Mouse (Mus musculus) liver, adult 2 months (tissue): Measurements from ENCODE around the gene Taf1c. TPM values are rescaled to one million over a fixed set of nuclear protein-coding genes. Genes with fewer than 3 reads are reported as not detected.

Experiments
- DNase-seq: peaks from one replicate; pipeline ENCODE4 v3.0.0-alpha.2; 2011; ENCODE audit warnings: low read depth, low spot score; ENCODE audit errors: extremely low read depth
- H3K27ac ChIP-seq: fragments of 200-500 bp; replicated peaks from 2 replicates; pipeline ENCODE4 v1.5.1; 2012; ENCODE audit warnings: low read depth, mild to moderate bottlenecking, control low read depth, inconsistent platforms, low read length; ENCODE audit not compliant: insufficient read depth
- H3K27me3 ChIP-seq: fragments of 200-500 bp; 2 replicates; pipeline ENCODE4 v1.6.1; 2012; ENCODE audit warnings: mild to moderate bottlenecking, moderate library complexity, low read length, inconsistent platforms; ENCODE audit not compliant: control insufficient read depth, insufficient read depth
- H3K36me3 ChIP-seq: fragments of 200-500 bp; 2 replicates; pipeline ENCODE4 v1.6.1; 2012; ENCODE audit warnings: low read length, inconsistent platforms; ENCODE audit not compliant: control insufficient read depth, insufficient read depth
- H3K4me1 ChIP-seq: fragments of 200-500 bp; 2 replicates; pipeline ENCODE4 v1.6.1; 2011; ENCODE audit warnings: low read length; ENCODE audit not compliant: control insufficient read depth, insufficient read depth
- H3K4me3 ChIP-seq: fragments of 200-500 bp; 2 replicates; pipeline ENCODE4 v1.5.1; 2011; ENCODE audit warnings: low read depth, mild to moderate bottlenecking, control low read depth, low read length, moderate library complexity; ENCODE audit not compliant: insufficient read depth
- H3K79me2 ChIP-seq: fragments of 200-500 bp; 2 replicates; pipeline ENCODE4 v1.6.1; 2012; ENCODE audit warnings: inconsistent platforms, mild to moderate bottlenecking, low read length, moderate library complexity; ENCODE audit not compliant: control insufficient read depth, insufficient read depth
- H3K9ac ChIP-seq: fragments of 200-500 bp; 2 replicates; pipeline ENCODE4 v1.6.1; 2012; ENCODE audit warnings: low read depth, mild to moderate bottlenecking, control low read depth, inconsistent platforms, low read length
- CTCF ChIP-seq: fragments of 200-500 bp; IDR thresholded peaks from 2 replicates; pipeline ENCODE4 v1.5.1; 2011; ENCODE audit warnings: low read depth, low read length, control low read depth
- POLR2A ChIP-seq: fragments of 200-500 bp; IDR thresholded peaks from 2 replicates; pipeline ENCODE4 v1.6.1; 2011; ENCODE audit warnings: low read length, control low read depth; ENCODE audit not compliant: insufficient read depth; ENCODE audit errors: extremely low read depth
- WGBS: fragments of 180-500 bp; shearing (Covaris S2); methylation state at CpG from one replicate; pipeline ENCODE4 v1.1.7; 2018; 5-methylcytosine and 5-hydroxymethylcytosine counted together
- polyA plus RNA-seq: library from polyadenylated mRNA; depleted of rRNA; stranded (reverse); fragments of >200 nt; gene quantifications from 2 replicates; pipeline ENCODE4 v1.2.3, GENCODE M21; 2012
- total RNA-seq: library from RNA; depleted of rRNA; stranded (reverse); fragments of >200 nt; gene quantifications from 2 replicates; pipeline ENCODE4 v1.2.3, GENCODE M21; 2014

Gene Taf1c
- total and polyA plus RNA-seq, 2 experiments, result 0.83 to 3.6 TPM

- WGBS, result 77% methylated on average over 7 of the region's 7 CpGs
- no peaks in the 10 kb centered on the region for H3K79me2 ChIP-seq
- peaks cover 6% of the 10 kb centered on the region for H3K4me1 ChIP-seq
- H3K4me3 ChIP-seq, result no peak overlapping the region
- no peak overlapping the region for H3K27ac ChIP-seq
- TF ChIP-seq CTCF (no peak), POLR2A (no peak)
- H3K36me3 ChIP-seq, result no peaks in the 10 kb centered on the region
- DNase-seq, result peak; percentile 25
- H3K9ac ChIP-seq, result no peak overlapping the region
- H3K27me3 ChIP-seq, result no peaks in the 10 kb centered on the region
These were observed 11.3 kb upstream of the Taf1c start for GRCm38 (mm10) chr8:119616358-119616757.

- WGBS, result 80% methylated on average over 14 of the region's 14 CpGs
- Histone ChIP-seq H3K79me2 (no peaks in the 10 kb centered on the region), H3K27me3 (no peaks in the 10 kb centered on the region), H3K4me3 (no peak overlapping the region), H3K36me3 (no peaks in the 10 kb centered on the region), H3K4me1 (peaks cover 6% of the 10 kb centered on the region), H3K27ac (no peak overlapping the region), H3K9ac (no peak overlapping the region)
- TF ChIP-seq CTCF (no peak), POLR2A (no peak)
- no peak for DNase-seq
These were observed 10.1 kb upstream of the Taf1c start for GRCm38 (mm10) chr8:119615096-119615495.

GRCm38 (mm10) chr8:119612471-119612870 is 7.4 kb upstream of the Taf1c start, which contains the start of gene Adad2:
Gene Adad2, plus strand, starts transcription at chr8:119612747.
- no peaks in the 10 kb centered on the region for H3K27me3 ChIP-seq
- H3K4me3 ChIP-seq, result no peak within 1 kb of the TSS
- H3K4me1 ChIP-seq, result peaks cover 4% of the 10 kb centered on the region
- no peak for DNase-seq
- H3K36me3 ChIP-seq, result no peaks in the 10 kb centered on the region
- 80% methylated on average over 26 of the region's 26 CpGs for WGBS
- TF ChIP-seq POLR2A, result no peak
- TF ChIP-seq CTCF, result no peak
- no peak within 1 kb of the TSS for H3K9ac ChIP-seq
- H3K79me2 ChIP-seq, result no peaks in the 10 kb centered on the region
- H3K27ac ChIP-seq, result no peak within 1 kb of the TSS

- DNase-seq, result peak; percentile 25
- Histone ChIP-seq H3K27ac (no peak overlapping the region), H3K4me3 (no peak overlapping the region), H3K27me3 (no peaks in the 10 kb centered on the region), H3K36me3 (no peaks in the 10 kb centered on the region), H3K79me2 (no peaks in the 10 kb centered on the region), H3K9ac (no peak overlapping the region), H3K4me1 (peaks cover 6% of the 10 kb centered on the region)
- TF ChIP-seq CTCF, result no peak
- TF ChIP-seq POLR2A, result no peak
- 72% methylated on average over 2 of the region's 2 CpGs for WGBS
These were observed 1.2 kb upstream of the Taf1c start for GRCm38 (mm10) chr8:119606224-119606623.

GRCm38 (mm10) chr8:119604398-119604803 is 621 bp downstream of the Taf1c start:
- Histone ChIP-seq H3K4me3 (peak overlapping the region; percentile 69), H3K27ac (peak overlapping the region; percentile 35), H3K79me2 (no peaks in the 10 kb centered on the region), H3K9ac (peak overlapping the region; percentile 72), H3K4me1 (peaks cover 6% of the 10 kb centered on the region), H3K36me3 (no peaks in the 10 kb centered on the region), H3K27me3 (no peaks in the 10 kb centered on the region)
- WGBS, result 25% methylated on average over 12 of the region's 12 CpGs
- TF ChIP-seq CTCF (no peak), POLR2A (no peak)
- DNase-seq, result peak; percentile 10

GRCm38 (mm10) chr8:119603771-119604170 is 1.3 kb downstream of the Taf1c start:
- Histone ChIP-seq H3K27me3 (no peaks in the 10 kb centered on the region), H3K4me3 (no peak overlapping the region), H3K27ac (no peak overlapping the region), H3K79me2 (no peaks in the 10 kb centered on the region), H3K4me1 (peaks cover 6% of the 10 kb centered on the region), H3K36me3 (no peaks in the 10 kb centered on the region), H3K9ac (no peak overlapping the region)
- DNase-seq, result no peak
- no peak for TF ChIP-seq CTCF
- TF ChIP-seq POLR2A, result no peak
- 94% methylated on average over 4 of the region's 4 CpGs for WGBS
